Mouse (Mus musculus) frontal cortex, adult 2 months (tissue): ENCODE data around the gene Prpf6. TPM values are rescaled to one million over a fixed set of nuclear protein-coding genes. Genes with fewer than 3 reads are reported as not detected.

Experiments used
- DNase-seq, 2 experiments: peaks; one replicate each; pipeline ENCODE4 v3.0.0; 2022; ENCODE audit warnings: low spot score in 1 of 2; ENCODE audit errors: extremely low spot score in 1 of 2
- polyA plus RNA-seq: library from polyadenylated mRNA; depleted of rRNA; stranded (reverse); fragments of >200 nt; gene quantifications from 2 replicates; pipeline ENCODE4 v1.2.3, GENCODE M21; 2012; rRNA removed

The Prpf6 gene
- polyA plus RNA-seq = 35.7 and 38.0 TPM in 2 replicates

DNA sequence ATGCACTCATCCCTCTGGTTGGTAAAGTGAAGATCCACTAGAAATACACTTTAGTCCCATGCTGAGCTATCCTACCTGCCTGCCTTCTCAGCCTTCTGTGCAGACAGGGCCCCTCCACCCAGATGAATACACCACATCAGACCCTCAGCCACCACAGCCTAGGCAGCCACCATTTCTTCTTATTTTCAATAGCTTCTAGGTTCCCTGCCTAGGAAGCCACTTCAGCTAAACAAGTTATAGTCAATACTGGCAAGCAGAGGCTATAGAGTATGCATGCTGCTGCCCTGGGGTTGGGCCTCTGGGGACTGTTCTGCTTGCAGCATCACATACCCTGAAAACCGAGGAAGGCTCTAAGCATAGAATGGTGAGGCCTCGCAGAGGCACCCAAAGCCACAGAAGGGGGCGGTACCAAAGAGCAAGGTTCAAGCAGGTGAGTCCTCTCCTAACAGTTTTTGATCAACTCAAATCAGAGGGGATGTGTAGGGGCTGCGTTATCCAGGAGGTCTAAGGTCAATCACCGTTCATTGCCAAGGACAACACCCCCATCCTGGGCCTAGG, at the start of gene Prpf6:
Gene Prpf6 (plus strand): TSS at position 341 of the 558 bp plus-strand sequence.
- no peak for DNase-seq

DNA sequence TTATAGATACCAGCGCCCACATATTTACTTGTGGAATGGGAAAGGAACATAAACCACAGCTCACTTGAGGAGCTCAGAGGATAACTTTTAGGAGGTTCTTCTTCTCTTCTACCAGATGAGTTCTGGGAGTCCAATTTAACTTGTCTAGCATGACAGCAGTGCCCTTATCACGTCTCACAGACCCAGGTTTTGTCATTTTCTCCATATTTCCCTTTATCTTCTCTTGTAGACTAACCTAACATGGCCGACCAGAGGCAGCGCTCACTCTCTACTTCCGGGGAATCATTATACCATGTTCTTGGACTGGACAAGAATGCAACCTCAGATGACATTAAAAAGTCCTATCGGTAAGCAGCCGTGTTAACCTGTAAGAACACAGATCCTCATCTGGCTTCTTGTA, 45.5 kb upstream of the Prpf6 start:
- DNase-seq = no peak

DNA sequence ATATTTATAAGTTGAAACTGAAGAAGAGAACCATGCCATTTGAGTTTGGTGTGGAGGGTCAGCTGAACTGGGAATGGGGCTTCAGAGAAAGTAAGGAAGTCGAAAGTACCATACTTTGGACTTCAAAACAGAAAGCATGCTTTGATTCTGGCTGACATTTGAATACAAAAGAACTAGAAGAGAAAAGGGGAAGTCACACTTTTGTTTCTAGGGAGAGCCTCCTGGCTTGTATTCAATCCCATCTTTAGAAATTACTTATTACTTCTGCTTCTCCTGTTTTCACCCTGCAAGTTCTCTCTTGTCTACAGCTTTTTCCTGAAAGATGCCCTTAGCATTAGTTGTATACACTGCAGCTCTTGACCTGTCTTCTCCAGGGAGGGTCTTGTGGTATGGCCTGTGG, 43.4 kb upstream of the Prpf6 start:
- DNase-seq = no peak

DNA sequence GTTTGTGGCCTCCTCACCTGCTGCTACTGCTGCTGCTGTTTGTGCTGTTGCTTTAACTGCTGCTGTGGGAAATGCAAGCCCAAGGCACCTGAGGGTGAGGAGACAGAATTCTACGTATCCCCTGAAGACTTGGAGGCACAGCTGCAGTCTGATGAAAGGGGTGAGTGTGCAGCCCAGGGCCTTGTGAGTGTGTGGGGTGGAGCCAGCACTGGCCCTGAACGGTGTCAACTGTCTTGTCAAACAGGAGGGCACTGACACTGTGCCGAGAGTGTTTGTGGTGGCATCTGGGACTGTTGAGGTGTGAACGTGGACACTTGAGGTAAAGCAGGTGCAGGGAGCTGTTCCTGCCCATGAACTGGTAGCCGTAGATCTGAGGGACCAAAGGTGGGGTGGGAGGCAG, 43.0 kb upstream of the Prpf6 start:
- no peak for DNase-seq

DNA sequence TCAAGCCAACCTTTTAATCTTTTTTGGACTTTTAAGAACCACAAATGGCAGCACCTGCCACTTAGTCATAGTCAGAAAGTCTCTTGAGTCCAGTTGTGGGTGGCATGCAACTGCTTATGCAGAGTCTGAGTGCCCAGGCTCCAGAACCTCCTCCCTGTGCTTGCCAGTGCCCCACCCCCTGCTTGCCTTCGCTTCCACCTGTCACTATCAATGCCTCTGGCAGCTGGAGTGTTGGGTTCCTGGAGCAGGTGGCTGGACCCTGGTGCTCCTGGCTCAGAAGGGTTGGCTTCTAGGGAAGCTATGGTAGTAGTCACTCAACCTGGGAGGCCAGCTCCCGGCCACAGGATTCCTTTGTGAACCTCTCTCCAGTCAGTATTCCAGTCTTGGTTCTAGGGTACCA, 41.4 kb upstream of the Prpf6 start:
- no peak for DNase-seq

DNA sequence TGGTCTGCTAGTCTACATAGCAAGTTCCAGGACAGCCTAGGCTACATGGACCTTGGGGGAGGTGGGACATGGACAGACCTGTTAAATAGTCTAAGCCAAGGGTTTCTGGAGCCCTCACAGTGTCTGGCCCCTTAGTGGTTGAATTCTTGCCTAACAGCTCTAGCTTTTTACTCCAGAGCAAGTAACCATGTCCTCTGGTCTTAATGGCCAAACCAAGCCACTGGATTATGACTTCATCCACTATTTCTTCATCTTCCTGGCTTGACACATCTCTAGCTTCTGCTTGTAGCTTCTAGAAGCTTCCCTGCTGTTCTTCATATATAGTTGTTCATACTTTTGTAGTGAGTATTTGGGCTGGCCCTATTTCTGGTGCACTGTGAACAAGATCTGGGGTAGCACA, 37.9 kb upstream of the Prpf6 start:
- no peak for DNase-seq

DNA sequence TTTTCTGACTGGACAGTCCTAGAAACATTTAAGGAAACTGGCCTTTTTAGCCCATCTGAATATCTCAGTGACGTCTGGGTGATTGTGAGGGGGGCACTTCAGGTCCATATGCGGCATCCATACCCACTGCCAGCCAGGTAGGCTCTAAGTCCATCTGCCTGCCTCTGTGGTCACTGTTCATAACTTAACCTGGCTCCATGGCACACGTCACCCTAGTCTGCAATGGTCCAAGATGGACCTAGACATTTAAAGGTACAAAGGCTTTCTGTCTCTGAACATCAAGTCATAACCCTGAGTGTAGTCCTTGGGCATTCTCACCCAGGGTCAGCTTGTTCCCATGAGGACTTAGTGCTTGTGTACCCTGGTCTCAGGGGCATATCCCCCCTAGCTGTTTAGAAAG, 24.3 kb upstream of the Prpf6 start:
- no peak for DNase-seq

DNA sequence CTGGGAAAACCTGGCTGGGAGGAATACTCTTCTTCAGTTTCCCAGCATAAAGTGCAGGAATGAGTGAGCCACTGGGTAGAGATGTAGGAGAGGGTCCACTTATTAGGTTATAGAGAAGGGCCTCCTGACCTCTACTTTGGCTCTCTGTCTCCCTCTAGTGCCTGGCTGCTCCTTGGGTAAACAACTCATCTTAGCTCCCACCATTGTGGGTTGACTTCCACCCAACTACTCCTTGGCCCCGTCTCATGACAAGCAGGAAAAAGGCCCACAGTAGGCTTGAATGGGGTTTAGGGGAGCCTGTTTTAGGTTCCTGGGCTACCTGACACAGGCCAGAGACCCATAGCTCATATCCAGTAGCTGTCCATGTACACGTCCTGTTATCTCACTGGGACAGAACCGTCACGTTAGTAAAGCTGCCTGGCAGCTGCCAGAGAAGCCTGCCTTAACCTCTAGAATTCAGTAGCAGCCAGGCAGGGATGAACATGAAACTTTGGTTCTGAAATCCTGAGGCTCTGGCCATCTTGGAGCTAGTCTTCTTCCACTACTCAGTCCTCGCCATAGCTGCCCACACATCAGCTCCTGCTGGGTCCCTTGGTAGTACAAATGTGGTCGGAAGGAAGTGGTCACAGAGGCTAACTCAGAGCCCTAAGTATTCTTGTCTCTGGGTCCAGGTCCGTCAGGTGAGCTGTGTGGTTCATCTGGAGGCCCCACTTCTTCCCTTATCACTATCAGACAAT, 23.2 kb upstream of the Prpf6 start:
- DNase-seq = peak in 1 of 2 experiments; percentile 45

DNA sequence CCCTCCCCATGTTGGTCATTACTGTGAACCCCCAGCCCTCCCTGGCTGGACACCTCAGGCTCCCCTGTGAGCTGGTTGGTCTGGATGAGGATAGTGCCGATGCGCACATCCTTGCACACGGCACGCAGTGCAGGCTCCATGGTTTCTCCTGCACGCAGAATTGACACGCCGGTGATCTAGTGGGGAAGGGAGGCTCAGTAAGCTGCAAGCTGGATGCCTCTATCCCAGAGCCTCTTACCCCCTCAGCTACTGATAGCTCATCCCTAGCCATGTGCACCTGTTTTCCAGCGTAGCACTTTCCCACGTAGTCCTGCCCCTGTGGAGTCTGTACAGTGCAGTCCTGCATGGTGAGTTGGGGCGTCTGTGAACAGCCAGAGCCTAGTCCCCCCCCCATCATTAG, 21.8 kb upstream of the Prpf6 start:
- no peak for DNase-seq

DNA sequence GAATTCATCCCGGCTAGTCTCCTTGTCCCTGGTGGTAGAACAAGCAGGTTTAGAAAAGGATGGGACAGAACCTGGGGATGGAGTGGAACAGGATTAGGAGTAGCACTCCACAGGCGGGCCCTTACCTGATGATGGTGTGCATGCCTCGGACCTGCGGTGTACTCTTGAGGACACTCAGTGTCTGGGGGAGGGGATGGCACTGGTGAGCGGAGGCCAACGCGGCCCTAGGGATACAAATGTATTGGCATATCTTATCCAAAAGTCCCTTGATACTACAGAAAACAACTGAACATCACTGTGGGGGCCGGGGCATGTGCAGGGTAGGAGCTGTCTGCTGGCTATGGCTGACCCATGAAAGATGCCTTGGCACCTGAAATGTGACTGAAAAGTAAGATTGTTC, 21.3 kb upstream of the Prpf6 start:
- no peak for DNase-seq

DNA sequence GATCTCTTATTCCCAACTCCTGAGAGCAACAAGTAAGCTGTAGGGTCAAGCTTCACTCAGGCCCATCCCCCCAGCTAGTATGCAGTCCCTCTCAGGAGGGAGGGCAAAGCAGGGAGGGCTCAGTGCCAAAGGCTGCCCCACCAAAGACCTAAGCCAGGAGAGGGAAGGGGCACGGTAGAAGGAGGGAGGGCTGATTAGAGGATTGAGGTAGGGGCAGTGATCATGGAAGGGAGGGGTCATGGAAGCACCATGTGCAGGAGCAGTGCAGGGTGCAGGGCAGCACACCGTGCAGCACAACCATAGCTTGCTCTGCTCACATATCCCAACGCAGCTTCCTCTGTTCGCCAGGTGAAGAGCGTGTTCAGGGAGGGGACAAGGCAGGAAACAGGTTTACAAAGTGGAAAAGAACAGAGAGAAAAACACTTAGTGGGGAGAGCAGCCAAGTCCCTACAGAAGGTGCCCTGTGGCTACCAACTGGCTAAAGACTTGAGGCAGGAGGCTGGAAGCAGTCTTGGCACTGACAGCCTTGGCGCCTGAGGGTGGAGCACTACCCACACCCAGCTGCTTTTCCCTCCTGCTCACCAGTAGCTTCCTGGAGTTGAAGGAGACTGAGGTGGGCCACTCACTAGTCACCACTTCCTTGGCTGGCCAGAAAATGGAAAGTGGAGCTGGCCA, 20.6 kb upstream of the Prpf6 start:
- DNase-seq = peak in 1 of 2 experiments; percentile 41

DNA sequence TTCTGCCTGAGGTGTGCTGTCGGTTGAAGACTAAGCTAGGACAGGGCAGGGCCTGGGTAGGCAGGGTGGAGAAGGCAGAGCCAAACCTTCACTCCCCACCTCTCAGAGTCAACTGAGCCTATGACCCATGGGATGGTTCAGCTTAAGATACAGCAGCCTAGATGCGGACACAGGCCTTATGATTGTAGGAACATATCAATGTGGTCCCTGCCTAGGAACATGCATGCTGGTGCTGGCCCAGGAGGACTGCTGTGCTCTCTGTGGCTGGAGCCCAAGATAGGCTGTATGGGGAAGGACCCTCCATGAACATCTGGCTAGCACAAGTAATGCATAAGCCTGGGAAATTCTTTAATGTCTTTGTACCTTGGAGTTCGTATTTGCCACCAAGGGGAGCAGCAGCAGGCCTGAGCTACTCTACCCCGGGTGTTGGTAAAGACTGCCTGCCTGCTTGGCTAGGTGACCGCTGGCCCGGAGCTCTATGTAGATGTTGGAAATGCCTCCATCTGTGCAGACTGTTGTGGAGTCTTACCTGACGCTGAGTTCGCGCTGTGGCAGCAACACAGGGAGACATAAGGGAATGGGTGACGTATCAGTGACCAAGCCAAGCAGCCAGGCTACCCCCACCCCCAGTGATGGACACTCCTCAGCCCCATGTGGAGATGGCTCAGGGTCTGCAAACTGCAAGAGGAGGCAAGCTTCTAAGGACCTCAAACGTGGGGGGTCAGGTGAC, 19.6 kb upstream of the Prpf6 start:
- DNase-seq = no peak

DNA sequence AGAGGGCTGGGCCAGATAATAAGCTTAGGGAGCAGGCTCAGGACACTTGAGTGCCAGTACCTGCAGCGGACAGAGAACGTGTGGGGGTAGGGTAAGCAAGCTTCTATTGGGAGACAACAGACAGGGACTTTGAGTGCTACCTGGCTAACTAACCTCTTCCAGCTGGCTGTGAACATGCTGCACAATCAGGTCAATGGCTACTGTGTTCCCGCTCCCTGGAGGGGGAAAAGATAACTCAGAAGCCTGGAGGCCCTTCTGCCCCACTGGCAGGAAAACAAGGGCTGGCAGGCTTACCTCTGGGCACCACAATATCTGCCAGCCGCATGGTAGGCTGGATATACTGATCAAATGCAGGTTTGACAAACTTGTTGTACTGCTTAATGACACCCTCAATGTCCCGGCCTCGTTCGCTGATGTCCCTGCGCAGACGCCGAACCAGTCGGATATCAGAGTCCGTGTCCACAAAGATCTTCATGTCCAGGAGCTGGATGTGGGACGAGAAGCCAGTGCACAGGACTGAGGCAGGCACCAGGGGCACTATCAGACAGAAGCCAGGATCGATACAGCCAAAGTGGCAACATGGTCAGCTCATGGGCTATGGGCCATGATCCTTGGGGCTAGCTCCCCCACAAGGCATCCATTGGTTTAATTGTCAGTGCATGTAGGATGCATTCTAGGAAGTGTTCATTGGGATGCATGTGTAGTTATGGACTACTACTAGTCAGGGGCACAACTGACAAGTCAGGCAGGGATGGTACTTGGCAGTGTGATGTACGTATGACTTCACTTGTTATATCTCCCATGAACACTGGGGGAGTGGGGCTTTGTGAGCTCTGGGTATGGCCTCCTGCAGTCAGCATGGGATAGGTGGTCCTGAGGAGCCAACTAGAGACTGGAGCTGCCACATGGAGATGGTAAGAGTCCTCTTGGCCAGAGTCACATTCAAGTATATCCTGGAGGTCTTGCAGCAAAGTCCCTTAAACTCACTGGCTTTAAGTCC, 18.4 kb upstream of the Prpf6 start:
- no peak for DNase-seq

DNA sequence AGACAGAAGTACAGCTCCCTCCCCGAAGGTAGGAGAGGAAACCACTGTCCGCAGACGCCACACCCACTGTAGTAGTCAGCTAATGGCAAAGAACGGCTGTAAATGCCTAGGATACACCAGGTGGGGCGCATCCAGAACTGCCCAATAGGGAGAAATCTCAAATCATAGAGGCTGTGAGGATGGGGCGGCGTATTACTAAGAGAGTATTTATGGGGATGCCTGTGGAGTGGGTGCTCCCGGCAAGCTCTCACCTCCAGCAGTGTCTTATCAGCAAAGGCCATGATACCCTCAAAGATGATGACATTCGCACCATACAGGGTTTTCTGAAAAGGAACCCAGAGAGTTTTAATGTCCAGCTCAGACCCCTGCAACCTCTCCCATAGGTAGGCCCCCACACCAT, 17.7 kb upstream of the Prpf6 start:
- no peak for DNase-seq

DNA sequence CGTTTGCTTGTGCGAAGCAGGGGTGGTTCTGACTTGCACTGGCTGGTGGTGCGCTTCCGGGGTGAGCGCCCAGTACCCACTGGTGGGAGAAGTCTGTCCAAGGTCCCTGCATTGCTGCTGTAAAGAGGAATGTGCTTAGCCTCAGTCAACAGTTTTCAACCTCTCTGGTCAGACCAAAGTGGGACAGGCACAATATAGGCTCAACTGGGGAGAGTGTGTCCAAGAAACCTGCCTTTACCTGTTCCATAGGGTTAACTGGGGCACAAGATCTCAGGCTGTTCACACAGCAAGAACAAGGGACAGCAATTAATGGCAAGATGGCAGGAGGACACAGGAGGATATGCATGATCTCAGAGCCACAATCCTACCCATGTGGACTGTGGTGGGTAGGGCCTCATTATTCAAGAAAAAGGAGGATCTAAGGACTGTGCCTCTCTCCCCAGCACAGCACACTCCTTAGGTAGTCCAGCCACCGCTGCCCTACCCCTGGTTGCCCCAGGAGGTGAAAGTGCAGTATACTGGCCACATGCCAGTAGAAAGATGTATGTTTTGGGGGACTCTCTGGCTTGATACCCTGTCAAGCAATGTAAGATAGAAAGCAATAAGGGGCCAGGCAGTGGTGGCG, 16.6 kb upstream of the Prpf6 start:
- no peak for DNase-seq

DNA sequence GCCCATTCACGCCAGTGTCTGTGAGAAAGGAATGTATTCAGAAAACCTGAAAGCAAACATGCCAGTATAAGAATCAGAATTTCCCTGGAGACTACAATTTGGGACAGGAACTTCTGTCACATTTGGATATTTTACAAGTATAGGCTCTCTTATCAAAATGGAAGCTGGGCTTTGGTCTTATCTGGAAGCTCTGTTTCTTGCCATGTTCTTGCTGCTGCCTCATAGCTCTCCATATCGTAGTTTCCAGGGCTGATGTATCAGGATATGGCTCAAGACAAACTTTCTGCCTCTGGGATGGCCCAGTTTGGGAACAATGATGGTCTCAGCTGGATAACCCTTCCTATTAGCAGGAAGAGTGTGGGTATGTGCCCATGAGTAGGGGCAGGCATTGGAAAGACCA, 15.1 kb upstream of the Prpf6 start:
- DNase-seq = no peak

DNA sequence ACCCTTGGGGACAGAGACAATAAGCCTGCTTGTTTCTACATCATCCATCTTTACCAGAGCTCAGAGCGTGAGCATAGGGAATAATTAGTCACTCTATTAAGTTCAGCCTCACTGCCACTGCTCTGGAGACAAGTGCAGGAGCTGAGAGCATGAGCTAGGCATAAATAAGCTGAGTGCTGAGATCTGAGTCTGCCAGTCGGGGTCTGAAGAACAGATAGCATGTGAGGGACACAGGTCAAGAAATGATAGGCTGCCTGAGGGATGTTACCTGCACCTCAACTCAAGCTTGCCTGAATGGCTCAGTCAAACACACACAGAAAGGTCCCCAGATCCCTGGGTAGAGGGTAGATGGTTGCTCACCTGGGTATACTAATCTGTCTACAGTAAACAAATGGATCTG, 14.5 kb upstream of the Prpf6 start:
- DNase-seq = no peak

DNA sequence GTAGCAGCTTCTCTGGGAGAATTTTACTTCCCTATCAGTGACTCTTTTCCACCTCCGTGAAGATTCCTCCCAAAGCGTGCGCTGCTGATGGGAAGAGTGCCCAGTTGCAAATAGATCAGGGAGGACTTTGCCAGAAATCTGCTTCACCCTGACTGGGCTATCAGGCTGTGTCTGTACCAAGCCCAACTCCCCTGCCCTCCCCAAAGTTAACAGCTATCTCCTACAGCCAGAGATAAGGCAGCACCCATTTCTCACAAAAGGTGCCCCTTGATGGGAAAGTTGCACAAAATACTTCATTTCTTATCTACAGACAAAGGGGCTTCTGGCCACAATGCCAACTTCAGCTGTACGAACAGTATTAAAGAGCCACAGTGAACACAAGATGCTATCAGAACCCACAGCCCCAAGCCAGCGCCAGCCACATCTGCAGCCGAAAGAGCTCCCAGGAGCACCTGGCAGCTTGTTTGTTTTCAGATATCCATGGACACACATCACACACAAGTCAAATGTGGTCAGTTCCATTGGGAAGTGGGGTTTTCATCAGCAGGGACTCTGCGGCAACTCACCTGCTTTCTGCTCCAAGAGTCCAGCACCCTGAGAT, 13.6 kb upstream of the Prpf6 start:
- peak in 1 of 2 experiments; percentile 47 for DNase-seq
